Mouse (Mus musculus) thymus, adult 2 months (tissue): ENCODE results near the gene Agap3. TPM values are rescaled to one million over a fixed set of nuclear protein-coding genes. Genes with fewer than 3 reads are reported as not detected.

Source experiments
- DNase-seq: peaks from one replicate; pipeline ENCODE4 v3.0.0; 2021
- H3K27ac ChIP-seq: fragments of 200-500 bp; 2 replicates; pipeline ENCODE4 v1.5.1; 2012; ENCODE audit warnings: low read length, control low read depth; ENCODE audit not compliant: control insufficient read depth, insufficient read depth
- H3K27me3 ChIP-seq: fragments of 200-500 bp; 2 replicates; pipeline ENCODE4 v1.6.1; 2012; ENCODE audit warnings: mild to moderate bottlenecking, low read length, moderate library complexity, mixed read lengths; ENCODE audit not compliant: control insufficient read depth, insufficient read depth
- H3K36me3 ChIP-seq: fragments of 200-500 bp; 2 replicates; pipeline ENCODE4 v1.6.1; 2012; ENCODE audit warnings: mild to moderate bottlenecking, low read length, moderate library complexity; ENCODE audit not compliant: control insufficient read depth, insufficient read depth
- H3K4me1 ChIP-seq: fragments of 200-500 bp; replicated peaks from 2 replicates; pipeline ENCODE4 v1.6.1; 2012; ENCODE audit warnings: low read length; ENCODE audit not compliant: control insufficient read depth, insufficient read depth
- H3K4me3 ChIP-seq: fragments of 200-500 bp; 2 replicates; pipeline ENCODE4 v1.5.1; 2012; ENCODE audit warnings: mild to moderate bottlenecking, low read length, control low read depth, moderate library complexity; ENCODE audit not compliant: control insufficient read depth, insufficient read depth
- CTCF ChIP-seq: fragments of 200-500 bp; IDR thresholded peaks from 2 replicates; pipeline ENCODE4 v1.5.1; 2012; ENCODE audit warnings: mild to moderate bottlenecking, control low read depth, low read length, moderate library complexity, borderline replicate concordance; ENCODE audit not compliant: control insufficient read depth, poor library complexity, insufficient read depth; ENCODE audit errors: extremely low read depth
- POLR2A ChIP-seq: fragments of 200-500 bp; IDR thresholded peaks from 2 replicates; pipeline ENCODE4 v1.6.1; 2012; ENCODE audit warnings: mild to moderate bottlenecking, low read length, control low read depth, moderate library complexity; ENCODE audit not compliant: control insufficient read depth, poor library complexity, insufficient read depth; ENCODE audit errors: extremely low read depth
- WGBS: fragments of 180-500 bp; shearing (Covaris S2); methylation state at CpG from one replicate; pipeline ENCODE4 v1.1.7; 2018; 5-methylcytosine and 5-hydroxymethylcytosine counted together
- polyA plus RNA-seq: library from polyadenylated mRNA; depleted of rRNA; stranded (reverse); fragments of >200 nt; gene quantifications from 2 replicates; pipeline ENCODE4 v1.2.3, GENCODE M21; 2012

Agap3 gene
- polyA plus RNA-seq, 1 experiment: 111 TPM

- Histone ChIP-seq H3K27ac (no peak overlapping the region), H3K4me1 (peaks cover 31% of the 10 kb centered on the region), H3K36me3 (no peaks in the 10 kb centered on the region), H3K4me3 (peak overlapping the region; percentile 69), H3K27me3 (no peaks in the 10 kb centered on the region)
- TF ChIP-seq POLR2A (no peak), CTCF (no peak)
- peak; percentile 36 for DNase-seq
- 2% methylated on average over 29 of the region's 29 CpGs for WGBS
Measured at GRCm38 (mm10) chr5:24452691-24453233, 785 bp downstream of the Agap3 start.

GRCm38 (mm10) chr5:24453283-24453984, 1.5 kb downstream of the Agap3 start:
- H3K4me3 ChIP-seq: peak overlapping the region; percentile 69
- H3K27ac ChIP-seq: no peak overlapping the region
- peaks cover 28% of the 10 kb centered on the region for H3K4me1 ChIP-seq
- no peaks in the 10 kb centered on the region for H3K36me3 ChIP-seq
- no peak for TF ChIP-seq POLR2A
- TF ChIP-seq CTCF: no peak
- no peaks in the 10 kb centered on the region for H3K27me3 ChIP-seq
- DNase-seq: no peak
- 54% methylated on average over 5 of the region's 5 CpGs for WGBS

GRCm38 (mm10) chr5:24453985-24454303, 2.0 kb downstream of the Agap3 start:
- DNase-seq: no peak
- Histone ChIP-seq H3K36me3 (no peaks in the 10 kb centered on the region), H3K27ac (no peak overlapping the region), H3K27me3 (no peaks in the 10 kb centered on the region), H3K4me3 (no peak overlapping the region), H3K4me1 (peaks cover 28% of the 10 kb centered on the region)
- 66% methylated on average over 2 of the region's 2 CpGs for WGBS
- TF ChIP-seq POLR2A (no peak), CTCF (no peak)

- Histone ChIP-seq H3K4me3 (no peak overlapping the region), H3K27ac (no peak overlapping the region), H3K36me3 (no peaks in the 10 kb centered on the region), H3K4me1 (peaks cover 28% of the 10 kb centered on the region), H3K27me3 (no peaks in the 10 kb centered on the region)
- DNase-seq: no peak
- no peak for TF ChIP-seq POLR2A
- TF ChIP-seq CTCF: no peak
- 96% methylated on average over 3 of the region's 3 CpGs for WGBS
Measured at GRCm38 (mm10) chr5:24455076-24455475, 3.1 kb downstream of the Agap3 start.

GRCm38 (mm10) chr5:24455613-24456012, 3.6 kb downstream of the Agap3 start:
- DNase-seq: no peak
- H3K4me1 ChIP-seq: peaks cover 28% of the 10 kb centered on the region
- no peak overlapping the region for H3K4me3 ChIP-seq
- WGBS: 87% methylated on average over 7 of the region's 7 CpGs
- H3K27me3 ChIP-seq: no peaks in the 10 kb centered on the region
- no peak overlapping the region for H3K27ac ChIP-seq
- no peaks in the 10 kb centered on the region for H3K36me3 ChIP-seq
- TF ChIP-seq CTCF (no peak), POLR2A (no peak)

GRCm38 (mm10) chr5:24466762-24467161, 14.8 kb downstream of the Agap3 start:
- WGBS: 95% methylated on average over 12 of the region's 12 CpGs
- no peak for TF ChIP-seq CTCF
- no peak for TF ChIP-seq POLR2A
- Histone ChIP-seq H3K27ac (no peak overlapping the region), H3K4me1 (no peaks in the 10 kb centered on the region), H3K36me3 (no peaks in the 10 kb centered on the region), H3K4me3 (no peak overlapping the region), H3K27me3 (no peaks in the 10 kb centered on the region)
- no peak for DNase-seq

GRCm38 (mm10) chr5:24470600-24470999, 18.6 kb downstream of the Agap3 start:
- Histone ChIP-seq H3K27ac (no peak overlapping the region), H3K36me3 (no peaks in the 10 kb centered on the region), H3K4me3 (no peak overlapping the region), H3K4me1 (peaks cover 9% of the 10 kb centered on the region), H3K27me3 (peaks cover 3% of the 10 kb centered on the region; the same call in 1 of the 2 replicates)
- DNase-seq: peak; percentile 81
- TF ChIP-seq CTCF (peak; percentile 90), POLR2A (no peak)
- WGBS: 20% methylated on average over 5 of the region's 5 CpGs
